Mouse (Mus musculus) mature B cell (primary cell): ENCODE results near the gene Opcml.

Experiments used
- in situ Hi-C: fragments of 300-500 bp; cut with MboI; formaldehyde crosslinking; loops from 2 replicates; pipeline ENCODE4 v1.14.3; 2019

Opcml gene

GRCm38 (mm10) chr9:28157092-28157491 is 366.5 kb downstream of the Opcml start:
- in situ Hi-C loops: no loop called here

DNA sequence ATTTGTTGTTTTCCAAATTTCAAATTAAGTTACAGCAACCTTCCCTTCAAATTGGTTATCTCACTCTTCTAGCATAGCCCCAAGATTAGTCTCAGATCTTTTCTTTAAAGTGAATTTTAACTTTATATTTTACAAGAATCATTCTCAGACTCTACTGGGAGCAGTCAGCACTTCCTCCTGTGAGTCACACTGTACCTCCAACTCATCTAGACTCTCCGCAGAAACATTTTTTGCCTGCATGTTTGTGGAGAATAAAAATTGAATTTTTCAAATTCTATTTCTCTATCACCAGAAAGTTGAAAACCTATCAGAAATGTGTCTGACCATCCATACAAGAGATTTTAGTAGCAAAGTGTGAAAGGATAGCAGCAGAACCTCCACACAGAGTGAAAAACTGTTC is 370.4 kb downstream of the Opcml start:
- in situ Hi-C loops: no loop called here

GRCm38 (mm10) chr9:28163946-28164345 is 373.4 kb downstream of the Opcml start:
- in situ Hi-C loops: no loop called here

- in situ Hi-C loops: no loop called here
Measured at GRCm38 (mm10) chr9:28171890-28172289, 381.3 kb downstream of the Opcml start.

DNA sequence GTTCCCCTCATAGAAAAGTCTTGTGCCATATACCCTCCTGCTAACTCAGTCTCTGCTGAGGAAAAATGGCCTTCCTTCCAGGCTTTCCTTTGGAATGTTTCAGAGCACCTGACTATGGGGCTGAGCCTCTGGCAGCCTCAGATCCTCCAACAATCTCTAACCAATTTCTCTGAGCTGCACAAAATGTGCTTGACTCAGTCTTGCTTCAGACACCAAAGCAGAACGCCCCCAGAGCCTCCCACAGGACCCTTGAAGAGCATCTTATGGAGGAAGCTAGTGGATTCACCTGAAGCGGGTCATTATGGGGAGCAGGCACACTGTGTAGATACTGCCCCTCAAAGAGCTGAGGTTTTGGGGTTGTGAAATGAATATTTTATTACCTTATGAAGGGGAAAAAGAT is 386.5 kb downstream of the Opcml start:
- in situ Hi-C loops: no loop called here

GRCm38 (mm10) chr9:28178123-28178887 is 387.7 kb downstream of the Opcml start:
- in situ Hi-C loops: no loop called here

DNA sequence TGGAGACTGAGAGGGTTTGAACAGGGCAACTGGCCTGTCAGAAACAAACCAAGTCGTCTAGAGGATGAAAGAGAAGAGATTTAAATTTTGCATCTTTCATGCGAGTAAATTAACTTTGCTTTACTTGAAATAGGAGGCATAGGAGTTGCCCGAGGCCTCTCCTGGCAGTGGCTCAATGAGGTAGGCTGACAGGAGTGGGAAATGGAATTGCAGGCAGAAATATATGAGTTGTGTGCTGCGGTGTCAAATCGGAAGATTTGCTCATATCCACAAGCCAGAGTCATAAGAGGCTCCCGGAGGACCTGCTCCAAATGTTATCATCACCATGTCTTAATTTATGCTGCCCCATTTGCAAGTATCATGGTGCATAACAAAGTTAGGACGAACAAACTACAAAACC is 391.3 kb downstream of the Opcml start:
- in situ Hi-C loops: no loop called here

DNA sequence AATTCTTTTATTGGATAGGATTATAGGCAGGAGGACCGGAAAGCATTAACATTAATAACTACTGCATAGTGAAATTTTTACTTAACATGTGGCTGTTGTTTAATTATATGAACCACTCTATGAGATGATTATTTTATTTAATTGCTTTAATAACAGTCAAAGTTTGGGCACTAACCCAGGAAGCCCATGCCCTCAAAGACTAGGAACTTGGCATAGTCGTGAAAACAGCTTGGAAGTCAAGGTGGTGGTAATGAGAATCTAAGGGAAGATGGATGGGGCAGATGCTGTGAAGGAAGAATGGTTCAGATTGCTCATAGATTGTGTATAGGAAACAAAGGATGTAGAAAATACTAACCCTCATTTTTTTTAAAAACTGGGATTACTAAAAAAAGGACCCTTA is 399.7 kb downstream of the Opcml start:
- in situ Hi-C loops: no loop called here

- in situ Hi-C loops: no loop called here
Measured at GRCm38 (mm10) chr9:28190751-28191150, 400.2 kb downstream of the Opcml start.

DNA sequence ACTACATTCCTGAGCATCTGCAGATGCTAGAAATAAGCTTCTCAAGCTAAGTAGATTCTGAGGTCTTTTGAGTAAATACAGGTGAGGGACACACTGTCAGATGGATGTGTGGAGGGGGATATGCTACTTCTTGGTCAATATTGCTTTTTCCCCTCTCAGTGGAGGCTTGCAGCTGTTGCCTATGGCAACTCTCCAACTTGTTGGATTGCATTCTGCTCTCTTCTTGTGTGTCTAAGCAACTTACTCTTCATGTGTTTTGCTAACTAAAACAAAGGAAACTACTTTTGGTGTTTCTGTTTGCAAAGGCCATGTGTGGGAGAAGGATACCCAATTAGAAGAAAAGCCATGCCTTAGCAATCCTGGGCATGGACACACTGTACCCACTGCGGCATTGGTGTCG is 406.0 kb downstream of the Opcml start:
- in situ Hi-C loops: no loop called here

- in situ Hi-C loops: no loop called here
Measured at GRCm38 (mm10) chr9:28197061-28197460, 406.5 kb downstream of the Opcml start.

- in situ Hi-C loops: no loop called here
Measured at GRCm38 (mm10) chr9:28197631-28198030, 407.1 kb downstream of the Opcml start.

GRCm38 (mm10) chr9:28198106-28198694 is 407.6 kb downstream of the Opcml start:
- in situ Hi-C loops: no loop called here

- in situ Hi-C loops: no loop called here
Measured at GRCm38 (mm10) chr9:28207441-28207840, 416.9 kb downstream of the Opcml start.

DNA sequence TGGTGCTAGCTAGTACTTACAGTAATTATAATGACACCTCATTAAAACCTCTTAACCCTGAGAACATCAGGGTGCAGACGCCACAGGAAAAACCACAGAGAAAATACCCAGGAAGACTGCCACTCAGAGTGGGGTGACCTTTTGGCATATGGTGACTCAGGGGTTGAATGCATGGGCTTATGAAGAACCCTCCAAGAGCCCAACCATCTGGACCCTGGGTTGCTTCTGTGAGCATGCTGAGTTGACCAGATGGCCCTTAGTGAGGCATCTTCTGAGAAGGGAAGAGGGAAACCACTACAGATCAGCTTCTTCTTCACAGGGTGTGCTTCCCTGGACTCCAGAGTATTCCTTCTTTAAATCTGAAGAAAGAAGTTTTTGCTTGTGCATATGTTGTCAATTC is 418.1 kb downstream of the Opcml start:
- in situ Hi-C loops: no loop called here

- in situ Hi-C loops: no loop called here
Measured at GRCm38 (mm10) chr9:28211877-28212276, 421.3 kb downstream of the Opcml start.

GRCm38 (mm10) chr9:28213893-28214292 is 423.3 kb downstream of the Opcml start:
- in situ Hi-C loops: no loop called here

DNA sequence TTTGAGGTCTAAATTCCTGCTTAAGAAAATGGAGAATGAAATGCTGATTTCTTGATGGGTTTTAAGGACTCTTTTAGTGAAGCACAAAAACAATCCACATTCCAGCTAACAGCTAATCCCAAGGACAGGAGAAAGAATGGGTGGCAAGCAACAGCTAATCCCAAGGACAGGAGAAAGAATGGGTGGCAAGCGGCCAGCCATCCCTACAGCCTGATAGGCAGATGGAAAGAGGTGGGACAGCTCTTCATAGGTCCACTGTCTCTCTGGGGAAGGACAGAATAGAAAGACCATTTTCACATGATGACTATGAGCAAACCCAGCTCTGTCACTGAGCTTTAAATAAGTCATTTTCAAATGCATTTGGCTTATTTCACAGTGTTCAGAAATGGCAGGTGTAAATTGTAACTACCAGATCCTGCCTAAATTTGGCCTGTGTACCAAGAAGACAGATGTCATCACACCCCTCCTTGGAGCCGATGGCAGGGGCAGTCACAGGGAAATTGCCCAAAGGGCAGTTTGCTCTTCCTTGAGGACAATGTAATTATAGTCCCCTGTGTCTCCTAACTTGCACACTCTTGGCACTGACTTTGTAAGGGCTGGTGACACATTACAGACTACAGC is 427.6 kb downstream of the Opcml start:
- in situ Hi-C loops: no loop called here

DNA sequence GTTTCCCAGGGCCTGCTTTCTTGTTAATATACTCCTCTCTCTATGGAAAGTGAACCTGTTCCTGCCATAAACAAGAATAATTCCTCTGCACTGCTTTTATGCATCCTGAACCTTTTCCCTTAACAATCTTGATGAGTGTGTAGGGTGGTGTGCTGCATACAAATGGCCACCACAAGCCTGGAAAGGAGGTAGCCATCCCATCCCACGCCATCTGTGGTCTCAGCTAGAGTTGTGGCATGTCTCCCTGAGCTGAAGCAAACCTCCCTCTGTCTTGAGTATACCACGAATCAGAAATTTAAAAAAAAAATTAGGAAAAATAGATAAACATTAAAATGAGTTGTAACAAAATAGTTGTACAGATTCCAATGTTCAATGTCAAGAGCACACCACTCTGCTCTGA is 432.2 kb downstream of the Opcml start:
- in situ Hi-C loops: no loop called here

GRCm38 (mm10) chr9:28225824-28226569 is 435.4 kb downstream of the Opcml start:
- in situ Hi-C loops: no loop called here

DNA sequence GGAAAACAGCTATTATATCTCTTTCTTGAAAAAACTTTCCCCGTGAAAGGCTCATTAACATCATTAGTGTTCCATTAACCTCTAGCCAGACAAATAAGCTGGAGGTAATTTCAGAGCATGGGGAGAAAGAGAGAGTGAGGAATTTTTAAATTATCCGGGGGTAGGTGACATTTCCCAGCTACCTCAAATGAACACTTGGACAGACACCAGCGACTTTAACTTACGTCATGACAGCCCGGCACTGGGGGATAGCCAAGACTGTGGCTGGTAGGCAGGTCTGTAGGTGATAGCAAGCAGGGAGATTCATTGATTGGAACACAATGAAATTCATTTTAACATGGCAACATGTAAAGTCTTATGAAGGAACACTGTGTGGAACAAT is 436.0 kb downstream of the Opcml start:
- in situ Hi-C loops: no loop called here

- in situ Hi-C loops: no loop called here
Measured at GRCm38 (mm10) chr9:28238450-28238849, 447.9 kb downstream of the Opcml start.
